Mouse (Mus musculus) MEL (cell line): ENCODE measurements at regions not wholly inside any gene's neighbourhood (a gene's known extent, or its start where the extent isn't known, plus 50 kb on each side); places are given as distances from the start of the nearest gene placed in this dataset.

ENCODE experiments used
- DNase-seq: peaks from one replicate; pipeline ENCODE4 v3.0.0; 2011; ENCODE audit warnings: low read depth, low spot score
- H3K27ac ChIP-seq: 2 replicates; pipeline ENCODE4 v1.5.1; 2012; ENCODE audit warnings: low read depth, mild to moderate bottlenecking, control low read depth, low read length, moderate library complexity; ENCODE audit not compliant: control insufficient read depth
- H3K27me3 ChIP-seq, 2 experiments: fragments of 150-350 bp in 1 of 2; sonication (generic) in 1 of 2; 2 replicates each; pipeline ENCODE4 v1.6.1; 2012; ENCODE audit warnings: low read length in 2 of 2, mild to moderate bottlenecking in 2 of 2, improper control_type of control experiment in 1 of 2, moderate library complexity in 1 of 2; ENCODE audit not compliant: insufficient read depth in 2 of 2, control insufficient read depth in 1 of 2
- H3K36me3 ChIP-seq, 2 experiments: 2 replicates each; pipeline ENCODE4 v1.6.1; 2012 to 2014; ENCODE audit warnings: low read length in 2 of 2, improper control_type of control experiment in 1 of 2, inconsistent platforms in 1 of 2, mild to moderate bottlenecking in 1 of 2; ENCODE audit not compliant: insufficient read depth in 2 of 2, control insufficient read depth in 1 of 2
- H3K4me1 ChIP-seq, 2 experiments: fragments of 150-350 bp in 1 of 2; sonication (generic) in 1 of 2; 2 replicates each; pipeline ENCODE4 v1.6.1; 2012; ENCODE audit warnings: low read length in 2 of 2, improper control_type of control experiment in 1 of 2, mild to moderate bottlenecking in 1 of 2; ENCODE audit not compliant: insufficient read depth in 2 of 2, control insufficient read depth in 1 of 2
- H3K4me3 ChIP-seq, 2 experiments: fragments of 150-350 bp in 1 of 2; sonication (generic) in 1 of 2; 2 replicates each; pipeline ENCODE4 v1.5.1; 2012; ENCODE audit warnings: low read depth in 2 of 2, low read length in 2 of 2, mild to moderate bottlenecking in 2 of 2, moderate library complexity in 2 of 2, control low read depth in 1 of 2, improper control_type of control experiment in 1 of 2; ENCODE audit not compliant: control insufficient read depth in 1 of 2, insufficient read depth in 1 of 2
- H3K79me2 ChIP-seq: 2 replicates; pipeline ENCODE4 v1.6.1; 2012; ENCODE audit warnings: mild to moderate bottlenecking, low read length, moderate library complexity; ENCODE audit not compliant: control insufficient read depth, poor library complexity, insufficient read depth
- H3K9ac ChIP-seq: 2 replicates; pipeline ENCODE4 v1.6.1; 2012; ENCODE audit warnings: low read depth, mild to moderate bottlenecking, control low read depth, low read length, moderate library complexity; ENCODE audit not compliant: control insufficient read depth, poor library complexity, severe bottlenecking
- H3K9me3 ChIP-seq: fragments of 150-350 bp; sonication (generic); replicated peaks from 2 replicates; pipeline ENCODE4 v1.6.1; 2012; ENCODE audit warnings: mild to moderate bottlenecking, low read length, improper control_type of control experiment, moderate library complexity; ENCODE audit not compliant: insufficient read depth
- BHLHE40 ChIP-seq: IDR thresholded peaks from 2 replicates; pipeline ENCODE4 v1.6.1; 2012; ENCODE audit warnings: low read depth, mild to moderate bottlenecking, inconsistent platforms, low read length, improper control_type of control experiment, borderline replicate concordance
- CHD1 ChIP-seq: IDR thresholded peaks from 2 replicates; pipeline ENCODE4 v1.6.1; 2012; ENCODE audit warnings: low read depth, mild to moderate bottlenecking, inconsistent platforms, low read length, improper control_type of control experiment
- CHD2 ChIP-seq: IDR thresholded peaks from 2 replicates; pipeline ENCODE4 v1.6.1; 2011; ENCODE audit warnings: low read length, improper control_type of control experiment
- ELF1 ChIP-seq: IDR thresholded peaks from 2 replicates; pipeline ENCODE4 v1.6.1; 2014; ENCODE audit warnings: low read depth, mild to moderate bottlenecking, inconsistent platforms, low read length, improper control_type of control experiment, moderate library complexity
- EP300 ChIP-seq, 2 experiments: IDR thresholded peaks; 2 replicates each; pipeline ENCODE4 v1.6.1; 2011; ENCODE audit warnings: improper control_type of control experiment in 2 of 2, low read length in 2 of 2, low read depth in 1 of 2, mild to moderate bottlenecking in 1 of 2
- GATA1 ChIP-seq: IDR thresholded peaks from 2 replicates; pipeline ENCODE4 v1.6.1; 2011; ENCODE audit warnings: low read depth, low read length, improper control_type of control experiment
- HCFC1 ChIP-seq: IDR thresholded peaks from 2 replicates; pipeline ENCODE4 v1.6.1; 2012; ENCODE audit warnings: low read depth, mild to moderate bottlenecking, inconsistent platforms, low read length, improper control_type of control experiment, moderate library complexity
- KAT2A ChIP-seq: conservative IDR thresholded peaks from 2 replicates; pipeline ENCODE4 v1.6.1; 2012; ENCODE audit warnings: low read depth, low read length, improper control_type of control experiment, inconsistent platforms
- MAX ChIP-seq: IDR thresholded peaks from 2 replicates; pipeline ENCODE4 v1.6.1; 2011; ENCODE audit warnings: low read length, improper control_type of control experiment
- MYC ChIP-seq: IDR thresholded peaks from 2 replicates; pipeline ENCODE4 v1.6.1; 2011; ENCODE audit warnings: low read depth, mild to moderate bottlenecking, low read length, improper control_type of control experiment, moderate library complexity
- NELFE ChIP-seq: IDR thresholded peaks from 2 replicates; pipeline ENCODE4 v1.6.1; 2011; ENCODE audit warnings: low read depth, low read length, improper control_type of control experiment
- NRF1 ChIP-seq: IDR thresholded peaks from 2 replicates; pipeline ENCODE4 v1.6.1; 2014; ENCODE audit warnings: low read depth, mild to moderate bottlenecking, inconsistent platforms, low read length, improper control_type of control experiment, moderate library complexity; ENCODE audit not compliant: poor library complexity, insufficient read depth, severe bottlenecking
- POLR2A ChIP-seq, 2 experiments: IDR thresholded peaks; 2 replicates each; pipeline ENCODE4 v1.6.1; 2011 to 2012; ENCODE audit warnings: low read length in 2 of 2, mild to moderate bottlenecking in 2 of 2, control low read depth in 1 of 2, improper control_type of control experiment in 1 of 2, low read depth in 1 of 2, moderate library complexity in 1 of 2; ENCODE audit not compliant: control insufficient read depth in 1 of 2, insufficient read depth in 1 of 2, poor library complexity in 1 of 2
- RAD21 ChIP-seq: IDR thresholded peaks from 2 replicates; pipeline ENCODE4 v1.6.1; 2011; ENCODE audit warnings: mild to moderate bottlenecking, low read depth, low read length, improper control_type of control experiment
- TAL1 ChIP-seq: IDR thresholded peaks from 2 replicates; pipeline ENCODE4 v1.6.1; 2012; ENCODE audit warnings: mild to moderate bottlenecking, inconsistent platforms, low read length, moderate library complexity, mixed read lengths
- TCF12 ChIP-seq: IDR thresholded peaks from 2 replicates; pipeline ENCODE4 v1.6.1; 2014; ENCODE audit warnings: low read depth, mild to moderate bottlenecking, inconsistent platforms, low read length, improper control_type of control experiment, moderate library complexity
- UBTF ChIP-seq: IDR thresholded peaks from 2 replicates; pipeline ENCODE4 v1.6.1; 2012; ENCODE audit warnings: low read depth, mild to moderate bottlenecking, inconsistent platforms, low read length, improper control_type of control experiment, moderate library complexity, borderline replicate concordance; ENCODE audit not compliant: insufficient read depth
- USF2 ChIP-seq, 2 experiments: IDR thresholded peaks; 2 replicates each; pipeline ENCODE4 v1.6.1; 2011 to 2012; ENCODE audit warnings: improper control_type of control experiment in 2 of 2, low read length in 2 of 2, borderline replicate concordance in 1 of 2, inconsistent platforms in 1 of 2, low read depth in 1 of 2, mild to moderate bottlenecking in 1 of 2; ENCODE audit not compliant: insufficient read depth in 1 of 2
- ZMIZ1 ChIP-seq: IDR thresholded peaks from 2 replicates; pipeline ENCODE4 v1.6.1; 2012; ENCODE audit warnings: low read depth, mild to moderate bottlenecking, inconsistent platforms, low read length, improper control_type of control experiment, moderate library complexity

DNA sequence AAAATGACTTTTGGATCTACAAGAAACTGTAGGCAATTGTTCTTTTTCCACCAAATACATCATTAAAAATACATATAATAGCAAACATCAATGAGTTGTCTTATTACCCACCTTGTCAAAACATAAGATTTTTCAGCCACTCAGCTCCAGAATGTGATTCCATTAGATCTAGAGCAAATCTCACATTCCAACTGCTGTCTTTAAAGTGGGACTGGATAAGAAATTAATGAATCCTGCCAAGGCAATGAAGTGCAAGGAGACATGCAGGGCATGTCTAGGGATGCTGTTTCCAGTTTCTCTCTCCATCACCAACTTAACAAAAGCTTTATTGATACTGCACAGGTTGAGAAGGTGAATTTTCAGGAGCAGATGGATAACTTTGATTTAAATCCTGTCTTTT is 513.7 kb upstream of the Dmac1 start:
- Histone ChIP-seq H3K79me2 (no peaks in the 10 kb centered on the region), H3K9me3 (no peaks in the 10 kb centered on the region), H3K9ac (no peak overlapping the region), H3K27me3 (no peaks in the 10 kb centered on the region), H3K27ac (no peak overlapping the region), H3K4me1 (no peaks in the 10 kb centered on the region), H3K4me3 (no peak overlapping the region), H3K36me3 (no peaks in the 10 kb centered on the region)
- no peak for TF ChIP-seq BHLHE40
- no peak for TF ChIP-seq MYC
- TF ChIP-seq ELF1 = no peak
- TF ChIP-seq TAL1 = no peak
- TF ChIP-seq TCF12 = no peak
- no peak for TF ChIP-seq RAD21
- no peak for TF ChIP-seq KAT2A
- TF ChIP-seq NRF1 = no peak
- TF ChIP-seq CHD1 = no peak
- no peak for TF ChIP-seq GATA1
- no peak for TF ChIP-seq UBTF
- TF ChIP-seq ZMIZ1 = no peak
- no peak for TF ChIP-seq POLR2A (IDR thresholded peaks at IDR 0.05; ENCODE audit: control insufficient read depth in 1 of 2, insufficient read depth in 1 of 2, low read depth in 1 of 2, low read length in 2 of 2, poor library complexity in 1 of 2)
- no peak for TF ChIP-seq EP300 (IDR thresholded peaks at IDR 0.05; ENCODE audit: low read depth in 1 of 2, low read length in 2 of 2)
- no peak for TF ChIP-seq HCFC1
- no peak for TF ChIP-seq NELFE
- no peak for TF ChIP-seq USF2 (IDR thresholded peaks at IDR 0.05; ENCODE audit: borderline replicate concordance in 1 of 2, insufficient read depth in 1 of 2, low read depth in 1 of 2, low read length in 2 of 2)
- no peak for DNase-seq

DNA sequence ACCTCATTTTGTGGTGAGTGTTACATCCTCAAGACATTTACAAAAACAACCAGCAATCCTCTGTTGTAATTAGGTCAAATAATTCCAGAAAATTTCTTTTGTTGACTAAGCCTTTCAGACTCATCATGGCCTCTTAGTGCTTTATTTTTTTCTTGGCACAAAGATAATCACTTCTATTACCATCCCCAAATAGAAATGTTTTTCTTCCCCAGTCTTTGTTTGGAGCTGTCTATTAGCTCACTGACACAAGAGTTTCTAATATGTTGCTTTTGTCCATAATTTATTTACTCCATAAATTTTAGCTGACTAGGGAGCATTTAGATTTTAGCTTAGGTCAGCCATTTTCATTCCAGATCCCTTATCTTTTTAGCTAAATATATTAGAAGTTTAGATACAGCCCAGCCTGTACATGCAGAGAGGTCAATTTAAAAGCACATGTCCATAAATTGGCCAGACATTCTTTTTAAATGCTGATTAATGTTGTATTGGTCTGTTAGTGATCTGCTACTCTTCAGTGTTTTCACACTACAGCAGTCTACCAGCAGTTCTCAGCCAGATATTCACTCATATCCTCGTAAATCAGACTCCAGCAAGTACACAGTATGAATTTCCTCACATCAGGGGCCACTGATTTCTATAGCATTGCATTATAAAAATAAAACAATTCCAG is 513.0 kb upstream of the Dmac1 start:
- Histone ChIP-seq H3K79me2 (no peaks in the 10 kb centered on the region), H3K27ac (no peak overlapping the region), H3K27me3 (no peaks in the 10 kb centered on the region), H3K9ac (no peak overlapping the region), H3K4me1 (no peaks in the 10 kb centered on the region), H3K36me3 (no peaks in the 10 kb centered on the region), H3K4me3 (no peak overlapping the region), H3K9me3 (no peaks in the 10 kb centered on the region)
- no peak for DNase-seq
- TF ChIP-seq CHD2 (no peak), POLR2A (IDR thresholded peaks at IDR 0.05; ENCODE audit: control insufficient read depth in 1 of 2, insufficient read depth in 1 of 2, low read depth in 1 of 2, low read length in 2 of 2, poor library complexity in 1 of 2) (no peak), MAX (no peak)
